Mouse (Mus musculus) inflammation-experienced regulatory T-cells, adult 16 weeks (primary cell): Measurements from ENCODE around the gene L3mbtl1. TPM values are rescaled to one million over a fixed set of nuclear protein-coding genes. Genes with fewer than 3 reads are reported as not detected.

Experiments
- polyA plus RNA-seq: library from polyadenylated mRNA; unstranded; fragments of 100-300 nt; shearing (Covaris generic); gene quantifications from one replicate; pipeline ENCODE4 v1.2.1, GENCODE M21; 2017

The L3mbtl1 gene
- polyA plus RNA-seq = 0.07 TPM

DNA sequence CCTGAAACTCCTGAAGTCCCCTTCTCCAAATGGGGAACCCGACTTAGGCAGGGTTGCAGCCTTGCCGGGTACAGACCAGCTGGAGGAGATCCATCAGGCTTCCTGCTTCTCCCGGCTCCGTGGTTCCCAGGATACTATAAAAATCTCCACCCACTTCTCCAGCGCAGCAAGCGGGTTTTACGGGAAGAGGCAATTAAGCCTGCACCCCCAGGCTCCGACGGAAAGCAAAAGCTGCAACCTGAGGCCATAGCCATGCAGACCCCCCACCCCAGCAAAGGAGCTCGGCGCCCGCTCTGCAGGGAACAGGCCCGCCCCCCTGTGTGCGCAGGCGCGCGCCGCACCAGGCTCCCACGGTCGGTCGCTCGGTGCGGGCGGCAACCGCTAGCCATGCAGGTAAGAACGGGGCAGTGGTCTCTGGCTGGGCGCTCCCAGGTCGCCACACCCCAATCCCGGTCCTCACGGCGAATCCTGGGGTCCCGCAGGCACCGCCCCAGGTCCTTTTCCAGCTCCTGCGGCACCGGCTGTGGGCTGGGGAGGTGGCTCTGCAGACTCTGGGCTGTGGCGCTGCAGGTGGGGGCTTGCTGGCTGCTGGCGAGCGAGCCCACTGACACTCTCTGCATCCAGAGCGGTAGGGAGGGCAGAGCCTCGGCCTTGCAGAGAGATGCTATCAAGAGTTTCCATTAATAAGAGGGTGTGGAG is at the start of gene L3mbtl1:
Gene L3mbtl1 (plus strand): TSS at position 325 of the 699 bp plus-strand sequence.

DNA sequence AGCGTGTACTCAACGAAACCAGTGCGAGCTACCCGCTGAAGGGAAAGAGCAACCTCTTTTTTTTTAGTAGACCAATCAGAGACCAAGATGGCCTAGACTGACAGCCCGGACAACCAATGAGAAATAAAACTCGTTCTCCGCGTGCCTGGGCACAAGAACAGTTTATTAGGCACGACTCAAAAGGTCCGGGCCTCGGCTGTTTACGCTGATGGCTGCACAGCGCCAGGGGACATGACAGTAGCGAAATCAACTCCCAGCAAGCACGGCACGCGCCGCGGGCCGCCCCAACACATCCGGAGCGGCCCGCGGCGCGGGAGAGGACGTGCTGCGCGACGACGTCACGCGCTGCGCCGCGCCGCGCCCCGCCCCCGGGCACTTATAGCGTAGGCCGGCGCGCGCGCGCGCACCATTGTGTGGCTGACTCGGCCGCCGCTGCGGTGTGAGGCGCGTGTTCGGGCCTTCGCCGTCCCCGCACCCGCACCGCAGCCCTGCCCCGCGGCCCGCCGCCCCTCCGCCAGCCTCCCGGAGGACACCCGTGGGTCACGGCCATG is 12.1 kb upstream of the L3mbtl1 start, which contains the start of gene Srsf6:
Gene Srsf6 (plus strand): TSS at position 406 of the 551 bp plus-strand sequence.

DNA sequence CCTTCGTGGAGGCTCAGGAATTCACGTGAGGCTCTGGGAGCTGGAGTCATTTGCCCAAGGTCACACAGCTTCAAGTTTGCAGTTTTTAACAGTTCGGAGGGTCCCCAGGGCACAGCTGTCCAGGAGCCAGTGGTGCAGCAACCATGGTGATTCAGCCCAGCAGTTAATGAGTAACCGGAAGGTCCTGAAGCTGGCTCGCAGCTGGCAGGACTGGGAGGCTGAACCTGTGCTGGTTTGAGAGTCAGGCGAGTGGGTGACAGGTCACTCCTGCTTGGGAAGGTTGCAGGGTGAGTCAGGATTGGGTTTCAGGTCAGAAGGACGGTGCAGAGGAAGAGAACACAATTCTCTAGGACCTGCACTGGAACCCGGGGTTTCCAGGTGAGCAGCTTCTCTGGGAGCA is 43.9 kb downstream of the L3mbtl1 start, which contains the start of gene Sgk2:
Gene Sgk2 (plus strand): TSS at position 113 of the 400 bp plus-strand sequence.

DNA sequence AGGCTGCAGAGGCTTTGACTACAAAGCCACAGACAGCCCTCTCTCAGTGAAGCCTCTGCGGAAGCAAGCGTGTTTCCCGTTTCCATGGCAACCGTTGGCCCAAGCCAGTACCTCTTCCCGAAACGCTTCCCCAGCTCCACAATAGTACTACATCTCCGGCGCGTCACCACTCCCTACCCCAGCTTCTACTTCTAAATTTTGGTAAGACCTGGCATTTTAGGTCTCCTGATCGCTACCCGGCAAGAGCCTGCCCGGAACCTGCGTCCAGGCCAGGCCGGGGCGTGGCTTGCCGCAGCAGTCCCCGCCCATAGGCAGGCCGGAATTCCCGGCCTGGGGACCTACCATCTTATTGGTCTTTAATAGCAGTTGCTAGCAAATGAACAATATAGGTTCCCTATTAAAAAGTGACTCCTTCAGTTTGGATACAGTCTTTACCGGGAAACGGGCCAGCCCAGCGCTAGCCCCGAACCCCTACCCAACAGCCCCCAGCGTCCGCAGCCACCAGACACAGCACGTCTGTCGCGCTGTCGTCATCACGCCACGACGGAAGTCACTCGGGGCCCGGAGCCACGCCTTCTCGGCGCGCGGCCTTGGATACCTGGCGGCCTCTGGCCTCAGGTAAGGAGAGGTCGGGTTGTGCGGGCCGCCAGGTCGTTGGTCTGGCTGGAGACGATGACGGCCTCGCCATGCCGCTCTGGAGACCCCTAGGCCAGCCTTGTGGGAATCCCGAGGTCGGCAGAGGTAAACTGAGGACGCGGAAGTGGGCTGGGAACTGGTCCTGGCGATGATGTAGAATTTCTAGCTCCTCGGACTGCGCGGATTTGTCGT is 73.9 kb downstream of the L3mbtl1 start, which contains the start of gene Ift52:
Gene Ift52 (plus strand): TSS at position 439 of the 828 bp plus-strand sequence.

Other genes starting within 250 kb of the L3mbtl1 start
- gene Srsf6, start 11.9 kb upstream of the L3mbtl1 start, polyA plus RNA-seq = 55.1 TPM
- not detected for gene Sgk2, start 43.9 kb downstream of the L3mbtl1 start, polyA plus RNA-seq
- gene Ift52, start 73.9 kb downstream of the L3mbtl1 start, polyA plus RNA-seq = 64.4 TPM
- 6.2 TPM for gene Mybl2, start 111.2 kb downstream of the L3mbtl1 start, polyA plus RNA-seq
- gene Gtsf1l, start 144.4 kb downstream of the L3mbtl1 start, polyA plus RNA-seq = not detected